Mouse (Mus musculus) embryo, embryonic 11 days (tissue): Measurements from ENCODE around the gene Hmga2.

Source experiments
- DNase-seq: peaks from one replicate; pipeline ENCODE4 v3.0.0-alpha.2; 2015

Gene Hmga2

GRCm38 (mm10) chr10:120475601-120476515, at the start of gene Hmga2:
Gene Hmga2 (minus strand): TSS chr10:120476469.
- DNase-seq = peak; percentile 82

DNA sequence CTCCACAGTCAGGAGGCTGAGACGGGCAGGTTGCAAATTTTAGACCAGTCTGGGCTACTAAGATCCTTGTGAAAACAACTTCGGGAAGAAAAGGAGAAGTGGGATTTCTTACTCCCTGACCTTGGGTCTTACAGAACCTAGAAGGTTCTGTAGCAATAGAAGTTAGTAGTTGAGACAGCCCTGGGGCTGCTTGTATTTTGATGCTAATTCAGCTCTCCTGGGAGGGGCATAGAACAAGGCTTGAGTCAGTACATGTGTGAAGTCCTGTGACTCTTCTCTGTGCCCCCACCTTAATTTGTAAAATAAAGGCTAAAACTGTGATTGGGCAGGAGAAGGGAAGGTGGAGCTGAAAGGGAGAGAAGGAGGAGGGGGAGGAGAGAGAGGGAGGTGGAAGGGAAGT, 46.7 kb upstream of the Hmga2 start:
- DNase-seq = no peak

- DNase-seq = no peak
Measured at GRCm38 (mm10) chr10:120521912-120522575, 45.8 kb upstream of the Hmga2 start.

DNA sequence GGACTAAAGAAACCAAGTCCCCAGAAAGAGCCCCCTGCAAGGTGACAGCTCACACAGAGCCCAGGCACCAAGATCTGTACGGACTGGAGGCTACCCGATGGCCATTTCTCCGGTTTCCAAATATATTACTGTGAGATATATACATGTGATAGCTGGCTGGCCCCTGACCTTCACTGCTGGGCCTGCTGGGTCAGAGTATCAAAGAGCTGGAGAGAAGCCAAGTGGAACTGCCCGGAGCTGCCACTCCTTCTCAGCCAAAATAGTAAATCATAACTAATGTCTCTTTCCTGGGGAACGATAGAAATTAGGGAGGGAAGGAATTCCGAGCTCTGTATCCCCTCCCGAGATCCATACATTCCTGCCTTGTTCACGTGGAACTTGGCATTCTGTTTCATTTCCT, 40.0 kb upstream of the Hmga2 start:
- DNase-seq = peak; percentile 30

DNA sequence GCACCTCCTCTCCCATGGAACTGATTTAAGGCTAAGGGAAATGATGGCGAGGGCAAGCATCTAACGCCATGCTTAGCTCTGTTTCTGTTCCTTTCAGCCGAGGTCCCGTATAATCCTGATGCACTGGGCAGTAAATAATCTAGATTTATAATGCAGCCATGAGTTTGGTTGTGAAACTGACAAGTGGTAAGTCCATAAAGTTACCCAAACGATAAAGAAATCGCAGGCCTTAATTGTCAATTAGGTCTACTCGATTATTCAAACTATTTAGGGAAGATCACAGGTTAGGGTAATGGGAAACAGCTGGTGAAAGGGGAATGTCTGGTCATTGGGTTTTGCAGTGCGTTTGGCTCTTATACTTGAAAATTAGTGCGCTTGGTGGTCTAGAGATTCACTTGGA, 37.5 kb upstream of the Hmga2 start:
- DNase-seq = peak; percentile 41

DNA sequence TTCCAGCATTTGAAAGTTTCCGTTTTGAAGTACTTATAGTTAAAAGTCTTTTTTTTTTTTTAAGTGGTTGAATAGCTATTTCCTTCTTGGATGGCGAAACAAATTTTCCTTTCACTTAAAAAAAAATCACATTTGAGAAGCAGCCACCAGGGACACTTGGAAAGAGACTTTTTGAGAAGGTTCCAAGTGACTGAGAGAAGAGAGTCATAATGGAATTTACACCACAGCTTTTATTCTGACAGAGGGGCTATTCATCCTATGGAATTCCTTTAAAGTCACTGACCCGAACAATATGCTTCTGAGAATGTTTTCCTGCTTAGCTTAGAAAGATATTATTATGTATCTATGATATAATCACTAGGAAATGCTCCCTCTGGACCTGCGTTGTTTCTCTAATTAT, 36.7 kb upstream of the Hmga2 start:
- no peak for DNase-seq

DNA sequence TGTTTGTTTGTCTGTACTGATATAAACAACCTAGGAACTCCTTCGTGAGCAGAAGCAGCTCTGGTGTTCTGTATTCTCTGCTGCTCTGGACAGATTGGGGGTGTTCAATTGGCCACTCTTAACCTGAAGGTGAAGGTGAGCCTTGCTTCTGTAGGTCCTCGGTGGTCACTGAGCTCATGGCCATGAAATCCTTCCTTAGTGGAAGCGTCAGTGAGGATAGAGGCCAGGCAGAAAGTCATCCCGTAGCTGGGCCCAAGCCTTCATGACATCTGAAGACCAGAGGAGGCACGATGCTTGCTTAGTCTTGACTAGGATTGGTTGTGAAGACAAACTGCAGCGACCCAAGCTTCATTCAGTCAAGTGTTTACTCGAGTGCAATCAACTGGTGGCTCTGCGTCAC, 35.9 kb upstream of the Hmga2 start:
- DNase-seq = no peak

DNA sequence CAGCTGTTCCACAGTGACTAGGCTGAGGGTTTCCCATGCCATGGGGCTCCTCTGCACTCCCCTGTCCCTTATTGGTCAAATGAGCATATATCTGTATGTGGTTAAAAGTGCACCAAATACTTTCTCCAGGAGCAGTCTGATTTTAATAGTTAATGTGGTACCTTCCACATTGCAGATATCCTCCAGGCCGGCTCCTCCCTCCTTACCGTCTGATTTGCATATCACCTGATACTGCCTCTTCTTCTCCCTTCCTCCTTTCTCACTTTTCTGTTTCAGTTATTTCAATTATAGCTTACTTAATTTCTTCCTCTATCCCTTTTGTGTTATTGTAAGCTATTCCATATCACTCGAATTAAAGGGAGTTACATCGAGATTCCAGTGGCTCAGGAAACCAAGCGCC, 27.7 kb upstream of the Hmga2 start:
- no peak for DNase-seq

- DNase-seq = peak; percentile 56
Measured at GRCm38 (mm10) chr10:120500794-120501193, 24.5 kb upstream of the Hmga2 start.

GRCm38 (mm10) chr10:120498086-120498485, 21.8 kb upstream of the Hmga2 start:
- no peak for DNase-seq

DNA sequence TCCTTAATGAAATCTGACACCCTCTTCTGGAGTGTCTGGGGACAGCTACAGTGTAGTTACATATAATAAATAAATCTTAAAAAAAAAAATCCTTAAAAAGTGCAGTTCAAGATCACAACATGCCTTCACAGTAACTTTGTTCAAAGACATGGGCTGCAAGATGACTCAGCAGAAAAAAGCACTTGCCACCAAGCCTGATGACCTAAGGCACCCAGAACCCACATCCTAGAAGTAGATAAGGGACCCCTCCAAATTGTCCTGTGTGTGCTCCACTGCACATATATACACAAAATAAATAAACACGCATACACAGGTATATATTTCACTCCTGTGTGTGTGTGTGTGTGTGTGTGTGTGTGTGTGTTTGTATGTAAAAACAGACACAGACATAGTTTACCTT, 18.4 kb upstream of the Hmga2 start:
- DNase-seq = no peak

DNA sequence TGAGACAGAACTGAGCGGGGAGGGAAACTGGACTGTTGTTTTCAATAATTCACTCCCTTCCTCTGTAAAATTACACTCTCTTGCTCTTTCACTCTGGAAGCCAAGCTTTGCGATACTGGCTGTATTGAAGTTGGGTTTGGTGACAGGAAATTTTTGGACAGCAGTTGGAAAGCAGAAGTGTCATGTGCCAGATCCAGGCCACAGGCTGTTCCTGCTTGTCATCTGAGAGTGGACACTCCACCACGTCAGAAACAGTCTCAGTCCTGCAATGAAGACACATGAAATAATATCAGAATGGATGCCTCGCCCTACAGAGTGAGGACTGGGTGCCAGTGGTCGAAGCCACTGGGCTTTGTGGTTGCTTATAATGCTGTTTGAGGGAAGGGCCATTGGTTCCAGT, 15.2 kb upstream of the Hmga2 start:
- DNase-seq = no peak

DNA sequence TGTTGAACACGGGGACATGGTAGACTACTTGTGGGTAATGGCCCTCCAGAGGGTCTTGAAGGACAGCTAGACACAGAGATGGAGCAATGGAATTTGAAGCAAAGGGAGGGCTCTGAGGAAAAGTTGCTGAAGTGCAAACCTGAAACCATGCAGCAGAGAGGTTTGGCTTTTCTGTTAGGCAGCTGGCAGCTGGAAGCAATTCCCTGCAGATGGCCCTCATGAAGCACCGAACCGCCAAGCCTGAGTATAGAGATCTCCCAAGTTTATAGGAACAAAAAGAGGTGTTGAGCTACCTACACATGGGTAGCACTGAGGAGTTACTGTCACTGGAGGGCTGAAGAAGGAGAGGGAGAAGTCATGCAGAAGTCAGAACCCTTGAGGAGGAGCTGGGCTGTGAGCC, 13.3 kb upstream of the Hmga2 start:
- peak; percentile 33 for DNase-seq

- DNase-seq = no peak
Measured at GRCm38 (mm10) chr10:120488526-120488925, 12.3 kb upstream of the Hmga2 start.

- no peak for DNase-seq
Measured at GRCm38 (mm10) chr10:120487881-120488280, 11.6 kb upstream of the Hmga2 start.

DNA sequence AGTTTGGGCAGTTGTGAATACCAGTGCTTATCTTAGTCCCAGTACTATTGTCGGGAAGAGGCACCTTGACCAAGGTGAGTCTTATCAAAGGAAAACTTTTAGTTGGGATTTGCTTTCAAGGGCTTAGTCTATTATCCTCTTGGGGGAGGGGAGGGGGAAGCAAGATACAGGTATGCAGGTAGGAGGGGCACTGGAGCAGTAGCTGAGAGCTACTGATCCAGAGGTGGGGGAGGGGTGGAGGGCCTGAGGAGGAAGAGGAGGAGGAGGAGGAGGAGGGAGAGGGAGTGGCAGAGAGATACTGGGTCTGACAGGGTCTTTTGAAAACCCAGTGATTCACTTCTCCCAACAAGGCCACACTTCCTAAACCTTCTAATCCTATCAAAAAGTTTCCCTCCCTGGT, 9.2 kb upstream of the Hmga2 start:
- DNase-seq = no peak

- DNase-seq = peak; percentile 28
Measured at GRCm38 (mm10) chr10:120484144-120484543, 7.9 kb upstream of the Hmga2 start.

- DNase-seq = peak; percentile 86
Measured at GRCm38 (mm10) chr10:120478164-120478563, 1.9 kb upstream of the Hmga2 start.

GRCm38 (mm10) chr10:120477501-120477900, 1.2 kb upstream of the Hmga2 start:
- DNase-seq = peak; percentile 62

GRCm38 (mm10) chr10:120476516-120477336, 457 bp upstream of the Hmga2 start:
- DNase-seq = peak; percentile 85

DNA sequence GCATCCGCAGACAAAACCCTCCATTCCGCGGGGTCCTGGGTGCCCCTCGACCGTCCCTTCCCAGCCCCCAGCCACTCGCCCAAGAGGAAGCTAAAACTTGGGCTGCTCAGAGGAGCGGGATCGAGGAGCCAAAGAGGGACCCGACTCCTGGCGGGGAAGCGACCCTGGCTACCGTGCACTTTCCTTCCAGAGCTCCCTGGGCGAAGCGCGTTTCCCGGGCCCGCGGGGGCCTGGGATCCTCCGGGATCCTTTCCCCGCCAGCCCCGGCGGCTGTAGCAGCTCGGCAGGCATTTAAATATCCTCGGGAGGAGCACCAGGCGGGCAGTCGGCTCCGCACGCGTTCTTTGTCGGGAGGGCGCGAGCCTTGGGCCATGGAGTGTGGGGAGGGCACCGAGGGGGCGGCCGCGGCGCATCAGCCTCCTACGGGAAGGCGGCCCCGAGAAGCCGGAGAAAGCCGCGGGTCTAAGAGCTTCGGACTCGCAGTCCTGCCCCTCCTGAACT, 1.2 kb downstream of the Hmga2 start:
- DNase-seq = peak; percentile 65

GRCm38 (mm10) chr10:120474301-120474700, 2.0 kb downstream of the Hmga2 start:
- DNase-seq = peak; percentile 81

DNA sequence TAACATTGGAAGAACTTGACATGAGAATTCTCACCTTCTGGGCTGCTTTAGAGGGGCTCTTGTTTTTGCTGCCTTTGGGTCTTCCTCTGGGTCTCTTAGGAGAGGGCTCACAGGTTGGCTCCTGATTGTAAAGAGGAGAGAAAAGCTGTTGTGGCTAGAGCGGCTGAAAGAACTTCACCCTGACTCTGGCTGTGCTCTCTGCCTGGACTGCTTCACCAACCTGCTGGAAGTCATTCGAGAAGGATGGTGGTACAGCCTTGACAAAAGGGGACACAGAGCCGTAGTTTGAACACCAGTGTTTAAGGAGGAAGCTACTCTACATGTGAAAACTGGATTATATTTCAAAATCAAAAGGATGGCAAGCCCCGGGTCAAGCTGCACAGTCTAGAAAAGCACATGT, 3.1 kb downstream of the Hmga2 start:
- peak; percentile 29 for DNase-seq
